Mouse (Mus musculus) erythroid progenitor cell, adult 5-6 weeks (primary cell): Measurements from ENCODE around the gene Opcml. TPM values are rescaled to one million over a fixed set of nuclear protein-coding genes. Genes with fewer than 3 reads are reported as not detected.

Experiments used
- ATAC-seq: replicated peaks from 2 replicates; pipeline ENCODE4 v1.8.0; 2016; ENCODE audit warnings: moderate number of reproducible peaks, mild to moderate bottlenecking, moderate TSS enrichment, inconsistent platforms; ENCODE audit not compliant: poor library complexity, low FRiP score, severe bottlenecking
- total RNA-seq, 2 experiments: library from RNA; stranded (forward) in 1 of 2; stranded (reverse) in 1 of 2; fragments of 150-400 nt in 1 of 2; fragments of 186-747, 209-891 nt in 1 of 2; gene quantifications; 2 replicates each; pipeline versions ENCODE4 v1.2.3 to v1.2.4; 2015 to 2017; ENCODE audit warnings: low replicate concordance in 2 of 2

The Opcml gene
- total RNA-seq (2015; ENCODE audit: low replicate concordance) (not detected in 2 replicates), total RNA-seq (2017; ENCODE audit: low replicate concordance) (not detected in 2 replicates)

DNA sequence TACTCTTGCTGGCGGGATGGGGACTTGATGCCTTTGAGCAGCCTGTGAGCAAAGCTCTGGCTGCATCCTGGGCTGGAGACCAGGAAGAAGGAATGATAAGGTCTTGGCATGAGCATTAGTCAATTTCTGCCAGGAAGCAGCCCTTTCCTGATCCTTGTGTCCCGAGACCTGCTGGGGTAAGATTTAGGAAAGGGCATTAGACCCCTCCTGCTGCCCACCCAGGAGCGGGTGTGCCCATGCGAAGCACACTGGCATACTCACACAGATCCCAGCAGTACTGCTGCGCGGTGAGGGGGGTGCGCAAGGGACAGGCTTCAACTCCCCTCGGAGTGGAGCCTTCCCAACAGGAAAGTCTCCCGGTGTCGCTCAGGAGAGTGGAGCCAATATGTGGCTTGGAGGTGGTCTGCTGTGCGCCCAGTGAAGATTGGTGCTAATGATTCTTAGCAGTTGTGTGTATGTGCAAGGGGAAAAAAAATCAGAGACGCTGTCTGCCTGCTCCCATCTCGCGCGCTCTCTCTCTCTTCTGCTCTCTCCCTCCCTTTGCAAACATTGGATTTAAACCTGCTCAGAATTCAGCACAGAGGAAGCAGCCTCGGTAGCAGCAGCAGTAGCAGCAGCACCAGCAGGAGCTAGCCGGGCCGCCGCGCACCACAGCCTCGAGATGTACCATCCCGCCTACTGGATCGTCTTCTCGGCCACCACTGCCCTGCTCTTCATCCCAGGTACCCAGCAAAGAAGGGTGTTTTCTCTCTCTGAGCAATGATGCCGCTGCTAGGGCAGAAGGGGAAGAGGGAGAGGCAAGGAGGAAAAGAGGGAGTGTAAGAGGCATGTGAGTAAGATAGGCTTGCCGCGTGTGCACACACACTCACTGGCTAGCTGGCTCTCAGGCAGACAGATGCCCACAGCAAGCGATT, at the start of gene Opcml:
Gene Opcml (plus strand): TSS at position 51 of the 914 bp plus-strand sequence.
- no peak for ATAC-seq

DNA sequence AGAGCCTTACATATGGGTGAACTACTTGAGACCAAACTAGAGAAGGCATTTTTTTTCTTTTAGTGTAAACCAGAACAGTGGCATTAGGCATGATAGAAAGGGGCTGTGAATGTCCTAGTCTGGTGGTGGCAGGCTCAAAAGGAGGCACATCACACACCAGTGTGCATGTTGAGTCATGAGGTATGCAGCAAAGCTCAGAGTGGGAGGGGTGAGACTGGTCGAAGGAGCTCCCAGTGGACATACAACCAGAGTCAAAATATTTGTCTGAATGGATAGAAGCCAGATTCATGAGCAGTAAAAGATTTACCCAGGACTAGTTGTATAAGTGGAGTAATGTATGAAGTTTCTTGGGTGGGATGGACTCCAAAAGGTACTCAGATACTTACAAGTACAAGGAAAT, 31.9 kb upstream of the Opcml start:
- no peak for ATAC-seq

GRCm38 (mm10) chr9:27761196-27761595, 29.4 kb upstream of the Opcml start:
- no peak for ATAC-seq

GRCm38 (mm10) chr9:27766446-27766845, 24.1 kb upstream of the Opcml start:
- ATAC-seq, result no peak

DNA sequence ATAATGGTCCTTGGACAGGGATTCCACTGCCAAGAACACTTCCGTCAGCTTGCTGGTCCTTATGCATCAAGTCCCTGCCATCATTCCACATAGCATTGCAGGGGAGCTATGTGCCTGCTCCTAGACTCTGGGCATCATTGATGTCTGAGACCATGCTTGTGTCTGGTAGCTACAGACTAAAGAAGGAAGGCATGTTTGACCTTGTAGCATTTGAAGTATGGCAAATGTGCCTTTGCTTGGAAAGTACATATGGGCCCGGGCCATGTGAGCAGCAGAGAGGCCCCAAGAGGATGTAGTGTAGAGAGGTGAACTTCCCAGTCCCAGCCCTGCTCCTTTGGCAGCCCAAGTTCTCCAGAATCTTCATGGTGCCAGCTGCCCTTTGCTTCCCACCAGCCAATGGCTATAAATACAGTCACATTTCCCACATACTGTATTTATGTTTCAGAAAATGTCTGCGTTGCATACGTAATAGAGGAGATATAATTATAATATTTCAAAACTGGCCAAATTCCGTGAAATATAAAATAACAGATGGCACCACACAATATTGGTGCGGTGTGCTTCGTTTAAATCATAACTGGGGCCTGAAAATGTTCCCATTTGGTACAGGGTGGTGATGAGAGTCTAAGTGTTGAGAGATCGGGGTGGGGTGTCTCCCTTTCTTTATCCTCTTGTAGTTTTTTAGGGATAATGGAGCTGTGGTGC, 23.2 kb upstream of the Opcml start:
- no peak for ATAC-seq

DNA sequence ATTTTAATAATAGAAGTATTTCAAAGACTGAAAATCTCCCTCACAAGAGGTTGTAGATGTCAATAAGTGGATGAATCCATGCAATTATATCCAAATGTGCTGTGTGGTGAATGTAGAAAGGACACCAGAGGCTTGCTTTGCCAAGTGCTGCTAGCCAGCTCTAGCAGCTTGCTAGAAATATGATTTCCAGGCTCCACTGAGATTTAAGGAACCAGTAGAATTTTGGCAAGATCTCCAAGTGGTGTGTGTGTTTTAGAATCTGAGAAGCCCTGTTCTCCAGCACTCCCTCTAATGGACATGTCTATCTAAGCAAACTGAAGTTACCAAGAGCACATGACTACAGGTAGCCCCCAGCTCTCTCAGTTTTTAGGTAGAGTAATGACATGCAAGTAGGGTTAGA, 21.8 kb upstream of the Opcml start:
- no peak for ATAC-seq

GRCm38 (mm10) chr9:27781291-27781993, 9.1 kb upstream of the Opcml start:
- ATAC-seq, result no peak

DNA sequence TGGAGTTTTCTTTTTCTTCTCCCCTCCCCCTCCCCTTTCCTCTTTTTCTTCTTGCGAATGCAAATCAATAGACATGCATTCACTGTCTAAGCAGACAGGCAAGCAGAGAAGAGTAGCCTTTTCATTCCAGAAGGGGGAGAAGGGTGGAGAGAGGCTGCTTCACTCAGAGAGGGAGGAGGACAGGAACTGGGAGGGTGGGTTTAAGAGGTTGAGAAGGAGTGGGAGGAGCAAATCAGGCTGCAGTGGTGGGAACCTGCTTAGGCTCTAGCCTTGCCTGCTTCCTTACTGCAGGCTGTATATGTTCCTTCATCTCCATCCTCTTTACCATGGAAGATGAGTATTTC, 8.6 kb upstream of the Opcml start:
- no peak for ATAC-seq

DNA sequence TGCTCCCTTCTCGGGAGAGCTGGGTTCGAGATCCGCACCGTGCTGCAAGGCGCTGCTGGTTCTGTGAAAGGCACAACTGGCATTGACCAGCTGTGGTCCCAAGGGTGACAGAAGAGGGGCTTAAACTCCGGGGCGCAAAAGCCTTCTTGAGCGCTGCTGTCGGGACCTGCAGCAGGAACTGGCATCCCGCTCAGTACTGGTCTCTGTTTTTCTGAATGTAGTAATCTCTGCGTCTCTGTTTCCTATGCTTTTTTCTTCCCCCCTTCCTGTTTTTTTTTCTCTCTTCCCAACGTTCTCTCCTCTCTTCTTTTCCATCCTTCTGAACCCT, 1.0 kb downstream of the Opcml start:
- no peak for ATAC-seq

- no peak for ATAC-seq
Measured at GRCm38 (mm10) chr9:27792226-27792625, 1.7 kb downstream of the Opcml start.

- no peak for ATAC-seq
Measured at GRCm38 (mm10) chr9:27792994-27793393, 2.4 kb downstream of the Opcml start.

DNA sequence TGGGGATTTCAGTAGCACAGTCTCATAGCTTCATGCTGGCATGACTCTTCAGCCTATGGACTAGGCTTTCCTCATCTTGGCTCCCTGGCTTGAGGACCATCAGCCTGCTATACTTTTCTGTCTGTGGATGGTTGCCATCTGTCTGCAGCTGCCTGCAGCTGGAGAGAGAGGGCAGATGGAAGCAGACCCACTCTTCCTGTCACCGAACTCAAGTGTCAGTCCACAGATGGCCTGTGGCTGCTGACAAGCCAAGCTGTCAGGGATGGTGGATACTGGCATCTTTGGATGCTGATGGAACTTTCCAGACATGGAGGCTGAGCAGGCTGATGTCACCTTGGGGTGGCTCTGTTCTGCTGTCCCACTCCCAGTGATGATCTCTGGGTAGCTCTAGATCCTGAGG, 6.0 kb downstream of the Opcml start:
- no peak for ATAC-seq

GRCm38 (mm10) chr9:27800992-27801391, 10.4 kb downstream of the Opcml start:
- ATAC-seq, result no peak

- ATAC-seq, result no peak
Measured at GRCm38 (mm10) chr9:27801807-27802206, 11.2 kb downstream of the Opcml start.

DNA sequence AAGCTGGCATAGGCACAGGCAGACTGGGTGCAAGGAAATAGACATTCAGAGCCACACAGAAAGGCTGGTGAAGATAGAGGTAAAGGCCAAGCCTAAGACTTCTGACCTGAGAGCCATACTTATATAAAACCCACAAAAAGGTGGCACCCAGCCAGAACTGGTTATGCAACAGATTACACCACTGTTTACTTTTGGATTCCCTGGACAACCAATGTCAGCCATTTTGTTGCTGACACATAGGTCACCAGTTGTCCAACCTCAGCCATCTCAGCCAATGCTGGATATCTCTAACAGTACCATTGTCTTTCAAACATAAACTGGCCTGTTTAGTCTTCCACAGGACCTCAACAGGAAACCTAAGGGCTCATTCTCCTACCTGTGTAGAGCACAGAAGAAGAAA, 11.8 kb downstream of the Opcml start:
- no peak for ATAC-seq

- no peak for ATAC-seq
Measured at GRCm38 (mm10) chr9:27804461-27804860, 13.9 kb downstream of the Opcml start.

DNA sequence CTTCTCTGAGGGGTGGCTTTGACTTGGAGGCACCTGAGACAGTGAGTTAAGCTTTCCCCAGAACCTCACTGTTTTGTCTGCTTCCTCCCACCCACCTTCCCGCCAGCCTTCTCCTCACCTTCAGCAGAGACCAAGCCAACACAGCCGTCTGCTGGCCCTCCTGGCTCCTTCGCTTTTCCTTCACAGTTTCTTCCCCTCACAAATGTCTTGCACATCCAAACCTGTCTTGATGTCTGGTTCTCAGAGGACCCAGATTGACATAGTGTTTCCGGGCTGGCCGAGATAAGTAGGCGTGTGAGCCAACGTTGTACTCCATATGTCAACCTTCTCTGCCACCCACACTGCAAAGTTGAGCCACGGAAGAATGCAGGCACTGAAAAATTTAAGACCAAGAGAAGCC, 19.2 kb downstream of the Opcml start:
- no peak for ATAC-seq

- no peak for ATAC-seq
Measured at GRCm38 (mm10) chr9:27813207-27813790, 22.7 kb downstream of the Opcml start.

DNA sequence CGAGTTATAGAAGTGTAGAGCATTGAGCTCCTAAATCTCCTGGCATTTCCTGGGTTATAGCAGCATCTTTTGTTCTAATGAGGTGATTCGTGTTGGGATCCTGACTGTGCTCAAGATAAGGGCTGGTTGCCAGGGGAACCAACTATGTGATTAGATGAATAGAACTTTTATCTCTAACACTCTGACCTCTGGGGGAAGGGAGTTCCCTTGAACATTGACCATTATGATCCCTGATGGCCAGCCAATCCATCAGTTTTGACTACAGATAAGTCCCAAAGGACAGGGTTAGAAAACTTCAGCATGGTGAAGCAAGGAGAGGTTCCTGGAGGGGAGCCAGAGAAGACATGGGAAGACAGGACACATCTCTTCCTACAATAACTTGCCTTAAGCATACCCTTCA, 23.6 kb downstream of the Opcml start:
- no peak for ATAC-seq

DNA sequence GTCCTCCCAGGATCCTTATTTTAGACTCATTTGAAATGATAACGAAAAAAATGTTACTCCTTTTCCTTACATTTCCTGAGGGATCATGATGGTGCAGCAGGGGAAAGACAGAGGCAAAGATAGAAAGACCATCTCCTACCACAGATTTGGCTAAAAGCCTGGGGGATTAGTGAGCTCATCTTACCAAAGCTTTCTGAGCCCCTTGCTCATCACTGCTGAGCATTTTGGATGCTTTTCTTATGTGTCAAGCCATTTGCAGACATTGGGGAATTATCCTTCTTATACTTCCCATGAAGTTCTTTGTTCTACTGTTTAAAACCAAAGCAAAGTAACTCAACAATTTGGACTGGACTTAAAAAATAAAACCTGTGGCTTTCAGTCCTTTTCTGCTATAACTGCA, 30.6 kb downstream of the Opcml start:
- no peak for ATAC-seq
